Mouse (Mus musculus): ENCODE measurements around the gene Arhgef15.
"Not testable (repeated sequence)": the region's sequence is repeated elsewhere in the genome, so short reads cannot be mapped to it uniquely, and the experiment has no call there.

Arhgef15 gene

GRCm38 (mm10) chr11:68965845-68966244 is 8.6 kb upstream of the Arhgef15 start:
- in situ Hi-C loops (cut with MboI, MseI): no loop called here

- in situ Hi-C loops (cut with MboI, MseI): no loop called here
Observed at GRCm38 (mm10) chr11:68965050-68965449, 7.8 kb upstream of the Arhgef15 start.

- in situ Hi-C loops (cut with MboI, MseI): no loop called here
Observed at GRCm38 (mm10) chr11:68963405-68963804, 6.1 kb upstream of the Arhgef15 start.

- in situ Hi-C loops (cut with MboI, MseI): not testable (repeated sequence)
Observed at GRCm38 (mm10) chr11:68962159-68962558, 4.9 kb upstream of the Arhgef15 start.

- in situ Hi-C loops (cut with MboI, MseI): no loop called here
Observed at GRCm38 (mm10) chr11:68961596-68961995, 4.3 kb upstream of the Arhgef15 start.

GRCm38 (mm10) chr11:68957971-68958370 is 691 bp upstream of the Arhgef15 start:
- in situ Hi-C loops (cut with MboI, MseI): no loop called here

GRCm38 (mm10) chr11:68956697-68957096 is 583 bp downstream of the Arhgef15 start:
- in situ Hi-C loops (cut with MboI, MseI): no loop called here

GRCm38 (mm10) chr11:68956107-68956506 is 1.2 kb downstream of the Arhgef15 start:
- in situ Hi-C loops (cut with MboI, MseI): no loop called here

- in situ Hi-C loops (cut with MboI, MseI): no loop called here
Observed at GRCm38 (mm10) chr11:68955473-68955872, 1.8 kb downstream of the Arhgef15 start.

GRCm38 (mm10) chr11:68954408-68954807 is 2.9 kb downstream of the Arhgef15 start:
- in situ Hi-C loops (cut with MboI, MseI): no loop called here

- in situ Hi-C loops (cut with MboI, MseI): no loop called here
Observed at GRCm38 (mm10) chr11:68953903-68954302, 3.4 kb downstream of the Arhgef15 start.

- in situ Hi-C loops (cut with MboI, MseI): no loop called here
Observed at GRCm38 (mm10) chr11:68947542-68947993, 9.7 kb downstream of the Arhgef15 start.

GRCm38 (mm10) chr11:68946806-68947440 is 10.4 kb downstream of the Arhgef15 start:
- in situ Hi-C loops (cut with MboI, MseI): no loop called here

- in situ Hi-C loops (cut with MboI, MseI): no loop called here
Observed at GRCm38 (mm10) chr11:68946001-68946400, 11.3 kb downstream of the Arhgef15 start.

GRCm38 (mm10) chr11:68945245-68945644 is 12.0 kb downstream of the Arhgef15 start:
- in situ Hi-C loops (cut with MboI, MseI): no loop called here

GRCm38 (mm10) chr11:68942731-68943130 is 14.5 kb downstream of the Arhgef15 start:
- in situ Hi-C loops (cut with MboI, MseI): no loop called here

GRCm38 (mm10) chr11:68940516-68940915 is 16.8 kb downstream of the Arhgef15 start:
- in situ Hi-C loops (cut with MboI, MseI): no loop called here

- in situ Hi-C loops (cut with MboI, MseI): no loop called here
Observed at GRCm38 (mm10) chr11:68939451-68940304, 17.6 kb downstream of the Arhgef15 start.

- in situ Hi-C loops (cut with MboI, MseI): not testable (repeated sequence)
Observed at GRCm38 (mm10) chr11:68936951-68937350, 20.3 kb downstream of the Arhgef15 start.

- in situ Hi-C loops (cut with MboI, MseI): no loop called here
Observed at GRCm38 (mm10) chr11:68933885-68934507, 23.3 kb downstream of the Arhgef15 start.

- in situ Hi-C loops (cut with MboI, MseI): no loop called here
Observed at GRCm38 (mm10) chr11:68929947-68930346, 27.3 kb downstream of the Arhgef15 start.

GRCm38 (mm10) chr11:68926981-68927380 is 30.3 kb downstream of the Arhgef15 start, which contains the start of gene Odf4:
TSS of gene Odf4 (minus strand) at chr11:68927081.
- in situ Hi-C loops (cut with MboI, MseI): no loop called here
